Mouse (Mus musculus) ZHBTc4 (cell line): ENCODE results near the gene Gamt.
"Not testable (repeated sequence)": the region's sequence is repeated elsewhere in the genome, so short reads cannot be mapped to it uniquely, and the experiment has no call there.

Experiments used
- DNase-seq: peaks from one replicate; pipeline ENCODE4 v3.0.0-alpha.2; 2011; ENCODE audit warnings: low read depth, low spot score

The Gamt gene

DNA sequence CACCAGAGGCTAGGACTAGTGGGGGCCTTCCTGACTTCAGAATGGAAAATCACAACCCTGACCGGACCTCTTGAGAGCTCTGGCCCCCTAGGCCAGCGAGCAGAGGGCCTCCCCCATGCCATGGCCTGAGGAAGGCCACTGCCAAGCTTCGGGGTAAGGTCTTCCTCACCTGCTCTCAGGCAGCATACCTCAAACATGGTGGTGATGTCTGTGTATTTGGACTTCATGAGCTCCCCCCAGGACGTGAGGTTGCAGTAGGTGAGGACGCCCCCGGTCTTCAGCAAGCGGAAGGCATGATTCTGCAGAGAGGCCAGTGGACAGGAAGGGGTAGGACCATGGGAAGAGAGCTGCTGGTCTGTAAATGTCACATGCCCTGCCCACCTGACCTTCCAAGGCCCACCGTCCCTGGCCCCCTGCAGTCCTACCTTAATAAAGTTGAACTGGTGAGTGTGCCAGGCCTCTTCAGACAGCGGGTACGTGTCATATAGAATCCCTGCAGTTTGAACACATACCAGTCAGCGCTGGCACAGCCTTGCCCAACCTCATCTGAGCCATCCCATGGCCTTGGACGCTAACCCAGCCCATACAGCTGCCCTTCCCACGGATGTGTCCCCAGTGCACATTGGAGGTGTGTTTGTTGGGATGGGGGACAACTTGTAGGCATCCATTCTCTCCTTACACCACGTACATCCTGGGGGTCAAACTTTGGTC, 1.9 kb downstream of the Gamt start:
- no peak for DNase-seq

DNA sequence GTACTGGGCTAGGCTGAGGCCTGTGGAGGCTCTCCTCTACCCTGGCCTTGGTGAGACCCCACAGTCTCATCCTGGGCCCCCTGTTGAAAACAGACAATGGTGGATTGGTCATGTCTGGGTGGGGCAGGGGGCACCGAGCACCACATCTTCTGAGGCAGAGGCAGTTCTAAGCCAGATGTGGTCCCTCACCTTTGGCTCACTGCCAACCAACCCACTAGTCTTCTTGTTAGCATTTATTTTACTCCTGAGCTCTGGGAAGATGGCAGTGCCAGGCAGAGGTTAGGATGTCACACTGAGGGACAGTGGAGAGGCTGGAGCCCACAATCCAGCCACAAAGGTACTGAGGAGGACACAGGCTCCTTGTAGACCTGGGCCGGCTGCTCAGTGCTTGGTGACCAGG, 2.9 kb downstream of the Gamt start:
- no peak for DNase-seq

DNA sequence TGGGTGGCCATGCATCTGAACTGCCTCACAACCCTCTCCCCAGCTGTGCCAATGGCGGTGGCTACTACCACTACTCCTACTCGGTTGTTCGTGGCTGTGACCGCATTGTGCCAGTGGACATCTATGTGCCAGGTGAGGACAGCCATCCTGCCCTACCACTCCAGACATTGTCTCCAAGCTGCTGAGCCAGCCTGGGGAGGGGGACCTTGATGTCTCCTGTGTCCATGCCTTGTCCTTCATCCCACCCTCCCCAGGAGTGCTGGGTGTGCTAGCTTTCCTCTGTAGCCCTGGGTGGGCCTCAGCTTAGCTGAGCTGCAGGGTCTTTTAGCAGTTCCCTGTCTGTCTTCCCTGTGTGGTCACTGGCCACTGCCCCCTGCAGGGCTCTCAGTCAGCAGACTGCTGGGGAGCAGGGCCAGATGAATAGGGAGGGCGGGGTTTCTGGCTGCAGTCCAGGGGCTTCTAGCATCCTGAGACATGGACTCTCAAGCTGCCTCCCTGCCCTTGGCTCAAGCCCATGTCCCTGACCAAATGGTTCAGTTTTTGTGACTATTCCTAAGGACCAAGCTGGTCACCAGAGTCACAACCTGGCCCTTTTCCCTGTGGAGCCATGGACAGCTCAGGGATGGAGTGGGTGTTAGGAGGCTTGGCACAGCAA, 4.8 kb downstream of the Gamt start:
- no peak for DNase-seq

DNA sequence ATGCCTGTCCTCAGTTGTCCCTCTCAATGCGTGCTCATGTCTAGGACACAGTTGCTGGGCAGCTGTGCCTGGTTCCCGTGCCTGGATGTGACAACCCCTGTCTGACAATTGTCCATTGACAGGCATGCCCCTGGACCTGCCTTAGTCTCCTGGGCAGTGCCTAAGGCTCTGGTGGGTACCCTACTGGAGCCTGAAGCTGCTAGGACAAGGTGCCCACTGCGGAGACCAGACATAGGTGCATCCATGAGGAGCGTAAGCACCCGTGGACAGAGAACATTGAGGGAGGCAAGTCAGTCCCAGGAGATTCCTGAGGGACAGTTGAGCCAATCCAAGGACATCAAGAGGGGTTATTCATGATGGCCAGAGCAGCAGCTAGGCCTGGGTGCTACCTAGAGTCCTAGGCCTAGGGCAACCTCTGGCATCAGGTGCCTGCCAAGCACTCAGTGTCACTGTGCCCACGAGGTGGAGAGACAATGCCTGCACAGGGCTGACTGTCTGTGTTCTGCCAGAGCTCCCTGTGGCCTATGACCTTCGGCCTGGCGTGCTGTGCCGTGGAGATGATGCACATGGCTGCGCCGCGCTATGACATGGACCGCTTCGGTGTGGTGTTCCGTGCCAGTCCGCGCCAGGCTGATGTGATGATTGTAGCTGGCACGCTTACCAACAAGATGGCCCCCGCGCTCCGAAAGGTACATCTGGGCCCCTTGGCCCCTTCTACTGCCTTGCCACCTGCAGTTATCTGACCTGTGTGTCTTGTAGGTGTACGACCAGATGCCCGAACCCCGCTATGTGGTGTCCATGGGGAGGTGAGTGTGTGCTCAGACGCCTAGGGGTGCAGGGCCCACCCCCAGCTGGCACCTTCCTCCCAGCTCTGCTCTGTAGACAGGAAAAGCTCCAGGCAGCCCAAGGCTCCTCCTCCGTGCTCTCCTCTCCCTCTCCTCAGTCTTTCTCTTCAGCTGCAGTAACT, 6.2 kb downstream of the Gamt start:
- DNase-seq: no peak

DNA sequence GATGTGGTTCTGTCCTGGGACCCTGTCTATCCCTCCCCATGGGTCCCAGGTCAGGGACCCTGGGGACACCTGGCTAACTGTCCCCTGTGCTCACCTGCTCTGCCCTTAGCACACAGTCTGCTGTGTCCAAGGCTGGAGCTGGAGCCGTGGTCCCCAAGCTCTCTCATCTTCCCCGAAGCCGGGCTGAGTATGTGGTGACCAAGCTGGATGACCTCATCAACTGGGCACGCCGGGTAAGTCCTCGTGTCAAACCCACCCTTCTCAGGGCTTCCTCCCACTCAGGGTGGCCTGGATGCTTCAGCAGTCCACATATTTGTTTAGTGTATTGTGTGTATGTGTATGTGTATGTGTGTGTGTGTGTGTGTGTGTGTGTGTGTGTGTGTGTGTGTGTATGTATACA, 7.3 kb downstream of the Gamt start:
- no peak for DNase-seq

DNA sequence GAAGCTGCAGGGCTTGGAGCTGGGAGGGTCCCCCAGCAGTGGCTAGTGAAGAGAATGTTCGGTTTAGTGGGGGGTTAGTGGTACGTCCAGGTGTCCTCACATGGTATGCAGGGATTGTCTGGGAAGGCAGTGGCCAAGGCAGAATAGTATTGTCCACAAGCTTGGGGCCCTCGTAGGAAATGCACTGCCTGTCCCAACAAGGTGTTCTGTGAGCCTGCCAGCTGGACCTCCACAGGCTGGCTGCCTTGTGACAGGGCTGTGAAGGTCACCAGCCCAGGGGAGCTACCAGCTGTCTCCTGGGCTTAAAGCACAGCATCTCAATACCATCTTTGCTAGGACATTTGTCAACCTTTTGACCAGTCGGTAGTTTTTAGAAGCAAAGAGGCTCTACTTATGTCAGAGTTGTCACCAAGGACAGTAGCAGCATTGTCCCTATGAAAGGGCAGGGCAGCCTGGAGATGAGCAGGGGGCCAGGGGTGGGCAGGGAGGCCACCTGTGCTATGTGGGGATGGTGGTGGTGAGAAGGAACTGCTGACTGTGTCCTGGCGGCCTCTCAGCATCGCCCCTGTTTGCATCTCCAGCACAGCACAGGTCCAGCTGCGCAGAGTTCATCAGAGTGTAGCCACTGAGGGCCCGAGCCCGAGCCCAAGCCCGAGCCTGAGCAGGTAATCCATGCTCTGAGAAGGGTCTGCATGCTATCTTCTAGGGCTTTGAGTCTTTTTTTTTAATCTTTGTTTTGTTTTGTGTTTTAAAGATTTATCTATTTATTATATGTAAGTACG, 8.1 kb downstream of the Gamt start:
- no peak for DNase-seq

DNA sequence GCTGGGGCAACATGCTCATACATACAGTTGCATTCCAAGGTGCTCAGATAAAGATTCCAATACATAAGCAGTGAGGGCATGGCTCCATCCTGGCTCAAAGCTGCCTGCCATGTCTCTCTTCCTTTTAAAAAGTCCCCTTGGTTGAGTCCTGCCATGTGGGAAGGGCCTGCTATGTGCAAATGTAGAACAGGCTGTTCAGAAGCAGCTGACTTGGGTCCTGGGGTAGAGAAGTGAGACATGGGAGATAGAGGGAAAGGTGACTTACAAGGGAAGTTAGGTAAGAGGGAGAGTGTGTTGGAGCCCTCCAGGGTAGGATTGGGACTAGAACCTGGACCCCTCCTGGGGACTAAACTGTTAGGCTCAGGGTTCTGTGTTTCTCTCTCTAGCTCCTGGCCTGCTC, 8.8 kb downstream of the Gamt start:
- no peak for DNase-seq

DNA sequence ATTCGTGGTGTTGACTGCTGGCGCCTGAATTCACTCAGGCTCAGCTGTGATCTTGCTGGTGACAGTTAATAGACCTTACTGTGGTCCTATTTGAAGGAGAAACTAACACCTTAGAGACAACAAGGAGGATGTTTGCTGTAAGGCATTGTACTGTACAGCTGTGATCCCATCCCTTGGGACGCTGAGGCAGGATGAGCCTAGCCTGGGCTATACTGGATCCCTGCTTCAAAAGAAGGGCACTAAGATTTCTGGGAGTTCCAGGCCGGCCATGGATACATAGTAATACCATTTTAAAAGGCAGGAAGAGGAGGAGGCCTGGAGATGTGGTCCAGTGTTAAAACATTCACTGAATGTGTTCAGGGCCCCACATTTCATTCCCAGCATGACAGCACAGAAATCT, 10.2 kb downstream of the Gamt start:
- no peak for DNase-seq

DNA sequence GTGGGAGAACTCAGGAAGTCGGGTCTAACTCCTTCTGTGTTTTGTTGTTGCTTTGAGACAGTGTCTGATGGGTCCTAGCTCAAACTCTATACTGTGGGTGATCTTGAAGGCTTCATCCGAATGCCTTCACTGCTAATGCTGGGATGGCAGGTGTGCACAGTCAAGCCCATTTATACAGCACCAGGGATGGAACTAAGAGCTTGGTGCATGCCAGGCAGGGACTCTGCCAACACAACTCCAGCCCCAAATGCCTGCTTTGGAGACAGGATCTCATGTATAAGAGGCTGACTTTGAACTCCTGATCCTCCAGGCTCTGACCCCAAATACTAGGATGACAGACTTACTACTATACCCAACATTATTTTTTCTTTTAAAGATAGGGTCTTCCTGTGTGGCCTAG, 10.8 kb downstream of the Gamt start:
- DNase-seq: no peak

DNA sequence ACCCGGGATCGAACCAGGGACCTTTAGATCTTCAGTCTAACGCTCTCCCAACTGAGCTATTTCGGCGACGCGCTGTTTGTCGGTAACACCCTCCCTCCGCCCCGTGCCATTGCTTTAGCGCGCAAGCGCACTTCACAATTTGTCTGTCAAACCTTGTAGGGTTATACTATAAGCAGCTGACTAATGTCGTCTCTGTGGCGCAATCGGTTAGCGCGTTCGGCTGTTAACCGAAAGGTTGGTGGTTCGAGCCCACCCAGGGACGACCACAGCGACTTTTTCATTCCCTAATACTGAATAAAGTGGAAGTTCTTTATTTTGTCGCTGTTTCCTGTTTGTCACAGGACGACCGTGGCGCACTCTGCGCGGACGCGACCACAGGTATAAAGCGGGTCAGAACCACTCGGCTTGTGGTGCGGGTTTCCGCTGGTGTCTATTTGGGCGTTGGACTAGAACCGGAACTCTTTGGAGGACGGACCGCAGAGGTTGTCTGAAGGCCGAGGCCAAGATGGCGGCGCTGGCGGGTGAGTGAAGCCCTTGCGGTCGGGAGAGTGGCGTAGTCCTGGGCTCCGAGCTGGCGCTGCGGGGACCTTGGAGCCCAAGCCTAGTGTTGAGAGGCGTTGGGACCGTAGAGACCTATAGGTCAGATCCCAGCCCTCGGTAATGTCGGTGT, 11.7 kb downstream of the Gamt start, which contains the start of gene Ndufs7:
Gene Ndufs7 (plus strand): TSS at position 151 of the 670 bp plus-strand sequence.
- DNase-seq: peak; percentile 97

DNA sequence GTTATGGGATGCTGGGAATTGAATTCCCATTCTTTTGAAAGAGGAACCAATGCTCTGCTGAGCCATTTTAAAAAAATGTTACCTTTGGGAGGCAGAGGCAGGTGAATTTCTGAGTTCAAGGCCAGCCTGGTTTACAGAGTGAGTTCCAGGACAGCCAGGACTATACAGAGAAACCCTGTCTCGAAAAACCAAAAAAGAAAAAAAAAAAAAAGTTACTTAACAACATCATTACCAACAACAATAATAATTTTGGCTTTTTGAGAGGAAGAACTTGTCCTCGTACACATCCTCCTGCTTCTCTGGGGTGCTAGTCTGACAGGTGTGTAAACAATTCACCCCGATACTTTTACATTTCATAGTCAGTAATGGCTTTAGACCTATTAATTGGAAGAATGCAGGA, 12.4 kb downstream of the Gamt start:
- DNase-seq: not testable (repeated sequence)

DNA sequence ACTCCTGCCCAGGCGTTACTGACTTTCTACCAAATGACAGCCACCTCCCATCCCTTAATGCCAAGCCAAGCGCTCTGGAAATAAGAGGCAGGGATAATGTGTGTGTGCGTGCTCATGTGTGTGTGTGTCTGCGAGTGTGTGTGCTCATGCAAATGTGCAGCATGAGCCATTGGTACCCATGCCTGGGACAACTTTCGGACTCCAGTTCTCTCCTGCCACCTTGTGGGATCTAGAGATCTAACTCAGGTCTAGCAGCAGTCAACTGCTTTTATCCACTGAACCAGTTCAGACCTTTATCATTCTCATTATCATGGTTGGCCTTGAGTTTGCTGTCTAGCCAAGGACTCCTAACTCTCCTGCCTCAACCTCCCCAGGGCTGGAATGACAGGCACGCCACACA, 13.0 kb downstream of the Gamt start:
- peak; percentile 64 for DNase-seq

DNA sequence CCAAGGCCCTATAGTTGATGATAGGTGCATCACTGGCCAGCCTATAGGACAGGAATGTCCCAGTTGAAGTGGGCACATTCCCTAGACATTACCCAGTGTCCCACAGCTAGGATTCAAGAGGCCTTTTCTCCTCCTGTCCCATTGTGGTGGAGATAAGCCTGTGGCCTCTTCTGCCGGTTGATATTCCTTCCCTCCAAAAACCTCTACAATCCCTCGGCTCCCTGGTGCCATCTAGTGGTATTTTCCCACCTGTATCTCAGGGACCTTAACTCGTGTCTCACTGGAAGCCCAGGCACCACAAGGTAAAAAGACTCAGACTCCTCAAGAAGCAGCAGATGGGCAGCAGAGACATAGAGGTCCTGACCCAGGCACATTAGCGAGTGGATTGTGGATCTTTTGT, 15.2 kb downstream of the Gamt start:
- peak; percentile 90 for DNase-seq

DNA sequence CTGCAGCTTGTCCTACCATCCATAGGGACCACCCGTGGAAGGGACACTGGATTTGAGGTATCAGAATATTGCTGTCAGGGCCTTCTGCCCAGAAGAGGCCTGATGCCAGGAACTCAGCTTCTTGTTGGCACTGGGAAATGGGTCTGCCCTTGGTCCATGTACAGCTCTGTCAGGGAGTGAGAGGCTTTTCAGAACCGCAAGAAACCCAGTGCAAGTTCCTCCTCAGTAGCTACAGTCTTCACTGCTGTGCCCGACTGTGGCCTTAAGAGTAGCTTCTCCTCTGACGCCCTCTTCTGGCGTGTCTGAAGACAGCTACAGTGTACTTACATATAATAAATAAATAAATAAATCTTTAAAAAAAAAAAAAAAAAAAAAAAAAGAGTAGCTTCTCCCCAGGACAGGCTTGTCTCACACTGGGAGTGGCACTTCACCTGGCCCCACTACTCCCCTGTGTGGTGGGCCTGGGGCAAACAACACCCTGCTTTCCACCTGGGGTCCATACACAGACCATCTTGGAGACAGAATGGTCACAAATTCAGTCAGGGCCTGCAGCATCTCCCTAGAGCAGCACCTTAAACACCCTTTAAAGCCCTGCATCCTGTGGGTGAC, 15.9 kb downstream of the Gamt start:
- peak; percentile 71 for DNase-seq

DNA sequence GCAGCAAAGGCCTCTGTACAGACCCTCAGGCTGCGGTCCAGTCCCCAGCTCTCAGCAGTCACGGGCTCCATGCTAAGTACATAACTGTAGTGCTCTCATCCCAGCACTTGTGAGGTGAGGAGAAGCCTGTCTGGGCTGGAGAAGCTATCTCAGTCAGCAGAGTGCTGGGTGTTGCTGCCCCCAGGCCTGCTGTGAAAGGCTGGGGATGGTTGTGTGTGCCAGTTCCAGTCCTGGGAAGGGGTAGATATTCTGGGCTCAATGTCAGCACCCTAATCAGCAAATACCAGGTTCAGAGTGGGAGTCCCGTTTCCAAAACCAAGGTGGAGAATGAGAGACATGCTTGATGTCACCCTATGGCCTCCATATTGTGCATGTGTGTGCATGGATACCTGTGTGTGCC, 18.2 kb downstream of the Gamt start:
- no peak for DNase-seq

DNA sequence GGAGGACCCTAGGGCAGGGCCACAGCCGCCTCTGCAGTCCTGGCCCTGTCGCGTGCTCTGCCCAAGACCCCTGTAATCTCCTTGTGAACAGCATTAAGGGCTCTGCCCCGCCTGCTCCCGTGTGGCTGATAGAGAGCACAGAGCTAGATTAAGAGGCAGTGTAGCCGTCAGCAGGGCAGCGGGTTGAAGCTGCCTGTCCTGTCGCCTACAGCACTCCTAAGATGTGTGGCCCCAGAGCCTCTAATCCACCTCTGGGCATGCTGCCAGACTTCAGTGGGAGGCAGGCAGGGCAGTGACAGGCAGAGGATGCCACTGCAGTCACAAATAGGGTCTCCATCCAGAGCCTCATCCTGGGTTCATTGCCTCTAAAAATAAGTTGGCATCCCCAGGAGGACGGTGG, 18.7 kb downstream of the Gamt start:
- DNase-seq: no peak

DNA sequence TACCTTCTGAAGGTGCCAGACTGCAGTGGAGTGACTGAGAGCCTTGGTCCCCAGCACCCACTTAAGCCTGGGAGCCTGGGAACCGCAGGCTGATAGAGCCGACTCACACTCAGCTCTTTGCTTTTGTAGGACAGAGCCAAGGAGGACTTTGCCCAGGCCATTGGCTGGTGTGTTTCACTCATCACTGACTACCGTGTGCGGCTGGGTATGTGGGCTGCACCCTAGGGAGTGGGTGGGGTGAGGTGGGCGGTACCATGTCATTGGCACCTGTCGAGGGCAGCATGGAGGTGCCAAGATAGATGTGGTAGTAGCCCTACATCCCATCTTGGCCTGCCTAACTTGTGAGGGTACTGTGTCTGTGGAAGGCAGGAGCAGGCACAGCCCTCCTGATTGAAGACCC, 21.0 kb downstream of the Gamt start:
- DNase-seq: no peak

DNA sequence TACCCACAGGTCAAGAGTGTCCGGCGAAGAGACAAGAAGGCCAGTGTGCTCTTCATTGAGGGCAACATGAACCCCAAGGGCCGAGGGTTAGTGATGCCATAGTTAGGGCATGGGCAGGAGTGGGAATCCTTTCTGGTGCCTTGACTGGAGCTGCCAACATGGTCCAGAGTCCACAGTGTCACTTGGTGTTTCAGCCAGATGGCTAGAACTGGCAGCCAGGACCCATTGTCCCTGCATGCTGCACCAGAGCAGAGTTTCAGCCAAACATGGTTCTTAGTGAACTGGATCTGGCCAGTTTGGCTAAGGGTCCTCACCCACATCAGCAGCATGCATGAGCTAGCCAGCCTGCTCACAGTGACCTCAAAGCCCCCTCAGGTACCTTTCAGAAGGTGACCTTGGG, 22.5 kb downstream of the Gamt start:
- no peak for DNase-seq

DNA sequence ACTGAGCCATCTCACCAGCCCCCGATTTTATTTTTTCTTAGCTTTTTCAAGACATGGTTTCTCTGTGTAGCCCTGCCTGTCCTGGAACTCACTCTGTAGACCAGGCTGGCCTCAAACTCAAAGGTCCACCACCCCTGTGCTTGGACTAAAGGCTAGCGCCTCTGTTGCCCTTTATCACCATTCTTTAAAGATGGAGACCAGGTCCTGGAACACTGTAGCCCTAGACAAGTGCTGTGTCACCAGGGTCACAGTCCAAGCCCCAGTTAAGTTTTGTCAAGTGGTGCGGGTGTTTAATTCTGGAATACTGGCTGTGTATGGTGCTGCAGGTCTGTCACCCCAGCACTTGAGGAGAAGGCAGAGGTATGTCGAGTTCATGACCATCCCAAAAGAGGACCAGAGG, 23.8 kb downstream of the Gamt start:
- no peak for DNase-seq

DNA sequence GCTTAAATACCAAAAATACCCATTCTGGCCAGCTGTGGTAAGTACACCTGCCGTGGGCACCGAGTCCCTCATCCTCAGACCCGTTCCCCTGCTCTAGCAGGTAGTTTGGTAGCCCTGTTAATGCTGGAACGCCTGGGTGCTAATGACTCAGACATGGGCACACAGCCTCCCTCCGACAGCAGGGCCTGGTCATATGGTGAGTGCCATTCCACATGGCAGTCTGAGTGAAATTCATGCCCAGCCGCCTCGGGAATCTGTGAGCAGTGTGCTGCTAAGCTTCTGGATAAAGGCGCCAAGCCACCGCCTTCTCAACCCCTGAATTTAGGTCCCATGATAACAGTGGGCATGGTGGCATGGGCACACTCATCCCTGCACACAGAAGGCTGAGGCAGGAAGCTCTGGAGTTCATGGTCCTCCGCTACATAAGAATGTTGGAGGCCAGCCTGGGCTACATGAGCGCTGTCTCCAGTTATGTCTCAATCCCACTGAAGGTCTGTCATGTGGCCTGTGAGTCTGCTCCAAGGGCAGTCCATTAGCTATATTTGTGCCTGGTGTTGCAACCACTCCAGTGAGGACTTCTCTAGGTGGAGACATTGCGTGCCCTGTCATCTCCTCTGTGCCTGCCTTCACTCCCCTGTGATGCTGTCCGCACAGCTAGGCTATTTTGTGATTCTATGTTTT, 24.5 kb downstream of the Gamt start:
- DNase-seq: no peak
